Mouse (Mus musculus) frontal cortex, postnatal 25 days (tissue): ENCODE results near the gene Kcnj11.

ENCODE experiments used
- DNase-seq, 2 experiments: peaks; one replicate each; pipeline ENCODE4 v3.0.0; 2022; ENCODE audit warnings: low spot score in 2 of 2

The Kcnj11 gene

GRCm38 (mm10) chr7:46104256-46104915, 3.8 kb upstream of the Kcnj11 start:
- no peak for DNase-seq

GRCm38 (mm10) chr7:46103771-46104170, 3.2 kb upstream of the Kcnj11 start:
- DNase-seq: no peak

GRCm38 (mm10) chr7:46103075-46103591, 2.6 kb upstream of the Kcnj11 start:
- DNase-seq: peak; percentile 44 to 46

- DNase-seq: no peak
Observed at GRCm38 (mm10) chr7:46099682-46100081, 882 bp downstream of the Kcnj11 start.

GRCm38 (mm10) chr7:46098919-46099286, 1.7 kb downstream of the Kcnj11 start:
- DNase-seq: no peak

- DNase-seq: no peak
Observed at GRCm38 (mm10) chr7:46098221-46098918, 2.2 kb downstream of the Kcnj11 start.

GRCm38 (mm10) chr7:46097319-46097783, 3.2 kb downstream of the Kcnj11 start:
- no peak for DNase-seq

- DNase-seq: peak; percentile 38 to 62
Observed at GRCm38 (mm10) chr7:46096136-46096535, 4.4 kb downstream of the Kcnj11 start.

- no peak for DNase-seq
Observed at GRCm38 (mm10) chr7:46092803-46093202, 7.8 kb downstream of the Kcnj11 start.

GRCm38 (mm10) chr7:46088241-46088640, 12.3 kb downstream of the Kcnj11 start:
- DNase-seq: no peak

- no peak for DNase-seq
Observed at GRCm38 (mm10) chr7:46086378-46086777, 14.2 kb downstream of the Kcnj11 start.

- no peak for DNase-seq
Observed at GRCm38 (mm10) chr7:46084839-46085513, 15.6 kb downstream of the Kcnj11 start.

GRCm38 (mm10) chr7:46084024-46084423, 16.5 kb downstream of the Kcnj11 start:
- DNase-seq: no peak

GRCm38 (mm10) chr7:46077675-46078074, 22.9 kb downstream of the Kcnj11 start:
- no peak for DNase-seq

GRCm38 (mm10) chr7:46076844-46077243, 23.7 kb downstream of the Kcnj11 start:
- no peak for DNase-seq

- DNase-seq: no peak
Observed at GRCm38 (mm10) chr7:46068831-46069230, 31.7 kb downstream of the Kcnj11 start.

- DNase-seq: no peak
Observed at GRCm38 (mm10) chr7:46063296-46063695, 37.3 kb downstream of the Kcnj11 start.

GRCm38 (mm10) chr7:46061614-46062013, 39.0 kb downstream of the Kcnj11 start:
- no peak for DNase-seq

GRCm38 (mm10) chr7:46060688-46061087, 39.9 kb downstream of the Kcnj11 start:
- no peak for DNase-seq

- DNase-seq: no peak
Observed at GRCm38 (mm10) chr7:46058882-46059281, 41.7 kb downstream of the Kcnj11 start.

GRCm38 (mm10) chr7:46053566-46053965, 47.0 kb downstream of the Kcnj11 start:
- no peak for DNase-seq

GRCm38 (mm10) chr7:46052161-46052821, 48.3 kb downstream of the Kcnj11 start:
- DNase-seq: no peak
